Mouse (Mus musculus): ENCODE measurements around the gene Sfi1. TPM values are rescaled to one million over a fixed set of nuclear protein-coding genes. Genes with fewer than 3 reads are reported as not detected.
"Not testable (repeated sequence)": the region's sequence is repeated elsewhere in the genome, so short reads cannot be mapped to it uniquely, and the experiment has no call there.

Gene Sfi1
- polyA plus RNA-seq, 1 experiment from 2014 or later = 16.3 TPM

DNA sequence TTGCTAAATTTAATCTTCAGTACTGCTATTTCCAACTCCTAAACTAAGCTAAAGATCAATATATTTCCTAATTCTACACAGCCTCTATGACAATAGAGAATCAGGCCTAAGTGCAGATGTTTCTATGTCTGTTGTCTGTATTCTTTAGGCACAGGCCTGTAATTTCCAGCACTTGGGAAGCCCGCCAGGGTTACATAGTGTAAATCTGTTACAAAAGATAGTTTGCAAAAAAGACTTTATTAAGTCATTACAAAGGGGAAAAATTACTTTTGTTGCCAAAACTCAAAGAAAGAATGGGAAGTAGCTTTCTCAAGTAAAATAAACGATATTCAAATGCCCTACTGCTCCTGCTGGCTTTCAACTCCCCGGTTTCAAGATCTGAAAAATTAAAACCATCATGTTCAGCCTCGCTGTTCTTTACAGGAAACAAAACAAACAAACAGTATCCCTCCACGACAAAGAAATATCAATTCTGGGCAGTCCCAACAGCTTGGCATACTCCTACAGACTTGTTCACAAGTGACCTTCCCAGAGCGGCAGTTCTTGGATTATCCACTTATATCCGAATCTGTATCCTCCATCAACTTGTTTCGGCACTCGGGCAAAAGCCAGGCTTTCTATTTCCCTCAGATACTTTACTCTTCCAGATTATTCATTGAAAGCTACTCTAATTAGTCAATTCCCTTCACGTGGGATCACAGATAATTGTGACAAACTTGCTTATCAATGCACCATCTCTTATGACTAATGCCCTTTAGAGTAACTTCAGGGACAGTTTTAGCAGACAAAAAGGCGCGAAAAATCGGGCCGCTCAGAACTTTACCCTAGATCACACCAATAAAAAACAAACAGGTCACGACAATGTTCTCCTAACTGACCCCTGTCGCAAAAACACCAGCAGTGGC is 8.3 kb upstream of the Sfi1 start:
- H3K27me3 ChIP-seq = no peaks in the 10 kb centered on the region
- peak overlapping the region; percentile 42 for H3K4me3 ChIP-seq
- no peak for ATAC-seq (ENCODE audit: low FRiP score, low read depth)
- peak overlapping the region; percentile 27 for H3K4me2 ChIP-seq (replicated peaks)
- H3K4me1 ChIP-seq = peaks cover 7% of the 10 kb centered on the region
- H3K9ac ChIP-seq (replicated peaks) = no peak overlapping the region
- peak overlapping the region; percentile 35; the same call in 1 of the 2 replicates for H3K27ac ChIP-seq (replicated peaks)
- peaks cover 18% of the 10 kb centered on the region for H3K36me3 ChIP-seq
- H3K9me3 ChIP-seq = no peaks in the 10 kb centered on the region
- 10% methylated on average over 16 of the region's 16 CpGs for WGBS

DNA sequence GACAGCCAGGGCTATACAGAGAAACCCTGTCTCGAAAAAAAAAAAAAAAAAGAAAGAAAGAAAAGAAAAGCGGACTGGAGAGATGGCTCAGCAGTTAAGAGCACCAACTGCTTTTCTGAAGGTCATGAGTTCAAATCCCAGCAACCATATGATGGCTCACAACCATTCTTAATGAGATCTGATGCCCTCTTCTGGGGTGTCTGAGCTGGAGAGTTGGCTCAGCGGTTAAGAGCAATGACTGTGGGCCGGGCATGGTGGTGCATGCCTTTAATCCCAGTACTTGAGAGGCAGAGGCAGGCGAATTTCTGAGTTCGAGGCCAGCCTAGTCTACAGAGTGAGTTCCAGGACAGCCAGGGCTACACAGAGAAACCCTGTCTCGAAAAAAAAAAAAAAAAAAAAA is 7.4 kb upstream of the Sfi1 start:
- not testable (repeated sequence) for H3K27ac ChIP-seq (replicated peaks); ATAC-seq (ENCODE audit: low FRiP score, low read depth); H3K4me1 ChIP-seq; H3K36me3 ChIP-seq; H3K27me3 ChIP-seq; H3K9ac ChIP-seq (replicated peaks); H3K4me2 ChIP-seq (replicated peaks); H3K4me3 ChIP-seq; H3K9me3 ChIP-seq
- WGBS = 87% methylated on average over 5 of the region's 7 CpGs

GRCm38 (mm10) chr11:3182707-3183106 is 10.6 kb downstream of the Sfi1 start:
- not testable (repeated sequence) for H3K27me3 ChIP-seq; H3K4me3 ChIP-seq; H3K27ac ChIP-seq (replicated peaks); H3K4me1 ChIP-seq; H3K9ac ChIP-seq (replicated peaks); H3K4me2 ChIP-seq (replicated peaks); H3K36me3 ChIP-seq; ATAC-seq (ENCODE audit: low FRiP score, low read depth)
- peaks cover 11% of the 10 kb centered on the region for H3K9me3 ChIP-seq
- 74% methylated on average over 1 of the region's 1 CpGs for WGBS

- H3K4me1 ChIP-seq; H3K4me3 ChIP-seq; ATAC-seq (ENCODE audit: low FRiP score, low read depth); H3K27ac ChIP-seq (replicated peaks); H3K9ac ChIP-seq (replicated peaks); H3K27me3 ChIP-seq; H3K4me2 ChIP-seq (replicated peaks); H3K36me3 ChIP-seq: not testable (repeated sequence)
- H3K9me3 ChIP-seq = peaks cover 11% of the 10 kb centered on the region
- 17% methylated on average over 1 of the region's 1 CpGs for WGBS
Observed at GRCm38 (mm10) chr11:3181971-3182370, 11.3 kb downstream of the Sfi1 start.

DNA sequence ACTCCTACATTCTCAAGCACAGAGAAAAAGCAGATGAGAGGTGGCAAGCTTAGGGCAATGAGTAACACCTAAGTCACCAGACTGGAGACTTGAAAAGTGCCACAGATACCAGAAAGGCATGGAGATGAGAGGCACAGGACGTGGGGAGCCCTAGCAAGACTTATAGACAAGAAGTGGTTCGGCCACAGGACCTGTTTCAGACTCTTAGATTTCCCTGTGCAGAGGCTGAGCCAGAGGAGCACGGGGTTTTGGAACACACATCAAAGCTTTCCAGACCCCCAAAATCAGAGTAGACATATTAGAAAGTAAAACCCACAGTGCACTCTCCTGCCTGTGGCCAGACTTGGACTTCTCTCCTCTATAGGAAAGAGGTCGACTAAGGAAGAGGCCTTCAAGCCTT is 12.0 kb downstream of the Sfi1 start:
- not testable (repeated sequence) for H3K4me3 ChIP-seq; ATAC-seq (ENCODE audit: low FRiP score, low read depth); H3K9ac ChIP-seq (replicated peaks); H3K4me2 ChIP-seq (replicated peaks); H3K4me1 ChIP-seq; H3K27me3 ChIP-seq; H3K27ac ChIP-seq (replicated peaks); H3K36me3 ChIP-seq
- WGBS = 58% methylated on average over 4 of the region's 4 CpGs
- peaks cover 11% of the 10 kb centered on the region for H3K9me3 ChIP-seq

GRCm38 (mm10) chr11:3180510-3181160 is 12.6 kb downstream of the Sfi1 start:
- H3K36me3 ChIP-seq; H3K4me3 ChIP-seq; H3K4me1 ChIP-seq; H3K4me2 ChIP-seq (replicated peaks); H3K27me3 ChIP-seq; ATAC-seq (ENCODE audit: low FRiP score, low read depth); H3K9ac ChIP-seq (replicated peaks); H3K27ac ChIP-seq (replicated peaks): not testable (repeated sequence)
- H3K9me3 ChIP-seq = peaks cover 11% of the 10 kb centered on the region
- WGBS = 74% methylated on average over 6 of the region's 6 CpGs

DNA sequence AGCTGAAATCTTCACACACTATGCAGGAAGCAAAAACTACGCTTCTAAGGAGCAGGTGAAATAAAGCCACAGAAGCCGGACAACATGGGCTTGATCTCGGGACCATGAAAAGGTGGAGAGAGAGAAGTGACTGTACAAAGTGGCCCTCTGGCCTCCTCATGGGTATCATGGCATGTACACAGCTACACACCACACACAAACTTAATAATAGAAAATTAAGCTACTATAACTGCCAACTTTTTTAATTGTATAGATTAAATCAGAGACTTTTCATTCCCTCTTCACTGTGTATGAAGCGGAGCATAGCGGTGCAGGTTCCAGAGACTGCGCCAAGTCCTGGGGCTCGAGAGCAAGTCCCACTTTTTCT is 13.6 kb downstream of the Sfi1 start:
- H3K4me3 ChIP-seq; H3K4me2 ChIP-seq (replicated peaks); H3K27me3 ChIP-seq; H3K9ac ChIP-seq (replicated peaks); H3K36me3 ChIP-seq; H3K4me1 ChIP-seq; H3K27ac ChIP-seq (replicated peaks); ATAC-seq (ENCODE audit: low FRiP score, low read depth): not testable (repeated sequence)
- WGBS = 84% methylated on average over 7 of the region's 7 CpGs
- peaks cover 11% of the 10 kb centered on the region for H3K9me3 ChIP-seq

DNA sequence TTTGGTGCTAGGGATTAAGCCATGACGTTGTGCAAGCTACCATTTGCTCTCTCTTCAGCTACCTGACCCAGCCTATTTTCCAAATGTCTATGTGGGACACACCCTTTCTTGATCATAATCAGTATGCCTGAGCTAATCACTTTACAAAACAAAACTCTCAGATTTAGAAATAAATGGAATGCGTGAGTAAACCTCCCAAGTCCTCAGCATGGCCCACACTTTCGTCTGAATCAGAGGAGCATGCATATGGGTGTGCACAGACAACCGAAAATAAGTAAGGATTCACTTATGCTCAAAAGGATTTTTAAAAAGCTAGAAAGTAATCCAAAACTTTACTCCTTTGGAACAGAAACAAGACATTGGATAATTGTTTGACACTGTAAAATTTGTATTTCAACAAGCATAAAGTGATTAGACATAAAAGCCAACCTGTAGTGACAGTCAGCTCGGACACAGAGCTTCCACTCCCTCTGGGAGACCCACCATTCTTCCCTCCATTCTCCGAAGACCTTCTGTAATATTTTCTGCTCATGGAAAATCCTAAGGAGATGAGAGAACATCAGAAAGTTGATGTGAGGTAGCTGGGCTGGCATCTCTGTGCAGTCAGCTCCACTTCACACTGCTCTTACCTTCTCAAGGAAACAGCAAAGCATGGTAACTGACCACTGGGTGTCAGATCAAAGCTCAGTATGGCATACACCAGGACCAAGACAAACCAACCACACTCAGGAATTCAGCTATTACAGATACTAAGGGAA is 14.1 kb downstream of the Sfi1 start:
- H3K4me2 ChIP-seq (replicated peaks); H3K4me1 ChIP-seq; H3K27me3 ChIP-seq; H3K27ac ChIP-seq (replicated peaks); H3K36me3 ChIP-seq; H3K9ac ChIP-seq (replicated peaks); ATAC-seq (ENCODE audit: low FRiP score, low read depth); H3K4me3 ChIP-seq: not testable (repeated sequence)
- peaks cover 11% of the 10 kb centered on the region for H3K9me3 ChIP-seq
- 85% methylated on average over 6 of the region's 6 CpGs for WGBS

DNA sequence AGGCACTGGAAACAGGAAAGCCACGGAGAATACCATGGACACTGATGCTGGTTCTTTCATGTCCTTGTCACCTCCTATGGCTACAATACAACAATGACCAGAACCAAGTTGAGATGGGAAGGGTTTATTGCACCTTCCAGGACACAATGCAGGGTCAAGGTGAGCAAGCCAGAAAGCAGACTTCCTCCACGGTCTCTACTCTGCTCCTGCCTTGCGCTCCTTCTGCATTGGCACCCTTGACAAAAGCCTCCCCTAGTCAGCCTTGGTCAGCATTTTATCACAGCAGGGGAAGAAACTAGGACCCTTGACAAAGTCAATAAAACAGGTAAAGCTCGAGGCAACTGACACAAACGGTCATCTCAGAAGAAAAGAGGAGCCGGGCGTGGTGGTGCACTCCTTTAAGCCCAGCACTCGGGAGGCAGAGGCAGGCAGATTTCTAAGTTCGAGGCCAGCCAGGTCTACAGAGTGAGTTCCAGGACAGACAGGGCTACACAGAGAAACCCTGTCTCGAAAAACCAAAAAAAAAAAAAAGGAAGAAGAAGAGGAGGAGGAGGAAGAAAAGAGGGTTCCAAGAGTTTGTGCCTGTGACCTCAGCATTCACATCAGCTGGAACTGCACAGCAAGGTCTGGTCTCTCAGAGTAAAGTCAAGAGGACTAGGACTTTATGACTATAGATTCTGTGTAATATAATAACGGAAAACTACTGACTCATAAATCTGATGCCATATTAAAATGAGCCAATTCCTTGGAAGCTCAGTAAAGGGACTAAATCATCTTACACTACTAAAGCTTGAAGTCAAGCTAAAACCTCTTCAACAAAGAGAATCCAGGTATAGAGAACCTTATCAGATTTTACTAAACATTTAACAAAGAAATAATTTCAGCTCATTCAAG is 19.6 kb downstream of the Sfi1 start:
- not testable (repeated sequence) for H3K4me2 ChIP-seq (replicated peaks); H3K4me3 ChIP-seq; H3K27me3 ChIP-seq; H3K36me3 ChIP-seq; H3K4me1 ChIP-seq; H3K9ac ChIP-seq (replicated peaks); H3K27ac ChIP-seq (replicated peaks)
- peak; percentile 52 for ATAC-seq (ENCODE audit: low FRiP score, low read depth)
- H3K9me3 ChIP-seq = peaks cover 13% of the 10 kb centered on the region
- 86% methylated on average over 11 of the region's 11 CpGs for WGBS

DNA sequence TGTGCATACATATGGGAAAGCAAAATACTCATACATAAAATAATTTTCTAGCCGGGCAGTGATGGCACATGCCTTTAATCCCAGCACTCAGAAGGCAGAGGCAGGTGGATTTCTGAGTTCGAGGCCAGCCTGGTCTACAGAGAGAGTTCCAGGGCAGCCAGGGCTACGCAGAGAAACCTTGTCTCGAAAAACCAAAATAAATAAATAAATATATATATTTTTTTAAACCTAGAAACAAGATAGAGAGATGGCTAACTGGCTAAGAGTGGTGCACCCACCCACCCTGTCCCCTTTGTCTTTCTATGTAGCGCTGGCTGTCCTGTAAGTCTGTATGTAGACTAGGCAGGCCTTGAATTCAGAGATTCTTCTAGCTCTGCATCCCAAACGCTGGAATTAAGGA is 20.7 kb downstream of the Sfi1 start:
- not testable (repeated sequence) for ATAC-seq (ENCODE audit: low FRiP score, low read depth); H3K27ac ChIP-seq (replicated peaks); H3K9ac ChIP-seq (replicated peaks); H3K27me3 ChIP-seq; H3K4me2 ChIP-seq (replicated peaks); H3K4me3 ChIP-seq; H3K36me3 ChIP-seq; H3K4me1 ChIP-seq
- WGBS = 47% methylated on average over 4 of the region's 6 CpGs
- H3K9me3 ChIP-seq = peaks cover 15% of the 10 kb centered on the region

- H3K27me3 ChIP-seq; H3K27ac ChIP-seq (replicated peaks); H3K4me1 ChIP-seq; H3K9ac ChIP-seq (replicated peaks); H3K4me2 ChIP-seq (replicated peaks); H3K36me3 ChIP-seq; ATAC-seq (ENCODE audit: low FRiP score, low read depth); H3K4me3 ChIP-seq: not testable (repeated sequence)
- WGBS = 63% methylated on average over 1 of the region's 1 CpGs
- H3K9me3 ChIP-seq = peaks cover 18% of the 10 kb centered on the region
Observed at GRCm38 (mm10) chr11:3171931-3172330, 21.3 kb downstream of the Sfi1 start.
